Mouse (Mus musculus) spleen, adult 10 weeks (tissue): Measurements from ENCODE around the gene Ifi206. TPM values are rescaled to one million over a fixed set of nuclear protein-coding genes. Genes with fewer than 3 reads are reported as not detected.

Experiments
- polyA plus RNA-seq: library from polyadenylated mRNA; stranded (reverse); fragments of 350-450 nt; fragmentation: Illumina TruSeq; extraction: RNeasy Lipid Tissue Mini Kit (QIAGEN cat#74804); gene quantifications from one replicate; pipeline ENCODE4 v1.2.3, GENCODE M21; 2015; ENCODE audit warnings: low replicate concordance; ENCODE audit not compliant: insufficient read depth

Ifi206 gene
- polyA plus RNA-seq, result 75.9 TPM

DNA sequence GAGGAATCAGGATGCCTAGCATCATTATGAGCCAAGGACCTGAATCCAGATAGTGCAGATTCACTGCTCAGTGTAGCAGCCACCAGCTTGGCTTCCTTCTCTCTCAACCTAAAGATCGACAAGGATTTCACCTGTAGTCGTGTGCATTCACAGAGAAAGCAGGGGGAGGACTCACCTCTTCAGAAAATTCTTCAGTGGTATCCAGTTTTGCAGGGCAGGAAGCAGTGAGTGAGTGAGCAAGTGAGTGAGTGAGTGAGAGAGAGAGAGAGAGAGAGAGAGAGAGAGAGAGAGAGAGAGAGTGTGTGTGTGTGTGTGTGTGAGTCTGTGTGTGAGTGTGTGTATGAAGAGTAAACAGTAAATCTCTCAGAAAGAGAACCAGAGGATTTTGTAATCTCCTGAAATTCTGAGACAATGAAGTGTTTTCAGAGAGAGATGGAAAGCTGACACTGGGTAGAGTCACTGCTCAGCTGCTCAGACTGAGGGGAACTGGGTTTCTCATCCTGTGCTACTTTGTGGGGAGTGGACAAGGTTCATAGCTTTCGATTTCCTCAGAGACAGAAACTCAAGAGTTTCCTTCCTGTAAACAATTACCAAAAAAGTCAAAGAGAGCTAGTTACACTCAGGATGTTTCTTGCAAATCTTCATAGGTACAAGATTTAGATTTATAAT lies at the start of gene Ifi206:
TSS of gene Ifi206 (minus strand) at position 230 of the 669 bp plus-strand sequence.

DNA sequence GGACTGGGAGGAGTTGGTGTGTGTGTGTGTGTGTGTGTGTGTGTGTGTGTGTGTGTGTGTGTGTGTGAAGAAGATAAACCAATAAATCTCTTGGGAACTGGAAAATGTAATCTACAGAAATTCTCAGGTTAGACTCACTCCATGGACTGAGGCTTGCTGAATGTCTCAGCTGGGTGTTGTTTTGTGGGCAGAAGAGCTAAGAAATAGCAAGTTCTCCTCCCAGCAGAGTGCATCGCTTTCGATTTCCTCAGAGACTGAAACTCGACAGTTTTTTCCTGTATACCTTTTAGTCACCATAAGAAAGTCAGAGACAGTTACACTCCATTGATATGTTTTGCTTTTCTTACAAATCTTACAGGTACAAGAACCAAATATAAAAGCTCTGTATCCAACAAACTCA lies 45.0 kb upstream of the Ifi206 start, which contains the start of gene Ifi214:
TSS of gene Ifi214 (minus strand) at position 167 of the 400 bp plus-strand sequence.

Other genes starting within 250 kb of the Ifi206 start
- not detected for gene Olfr418, start 225.0 kb downstream of the Ifi206 start, polyA plus RNA-seq
- not detected for gene Mptx2, start 213.3 kb downstream of the Ifi206 start, polyA plus RNA-seq
- 4.5 TPM for gene Ackr1, start 157.3 kb downstream of the Ifi206 start, polyA plus RNA-seq
- 144 TPM for gene Aim2, start 140.2 kb downstream of the Ifi206 start, polyA plus RNA-seq
- 9.4 TPM for gene Cadm3, start 123.3 kb downstream of the Ifi206 start, polyA plus RNA-seq
- gene Ifi214, start 44.9 kb upstream of the Ifi206 start, polyA plus RNA-seq, result 38.5 TPM
- gene Ifi213, start 108.2 kb upstream of the Ifi206 start, polyA plus RNA-seq, result 129 TPM
- 235 TPM for gene Ifi209, start 139.9 kb upstream of the Ifi206 start, polyA plus RNA-seq
- gene Ifi208, start 182.6 kb upstream of the Ifi206 start, polyA plus RNA-seq, result 62.4 TPM